ENCODE assay signal across 13 mouse cellular contexts in the genomic region with DNA sequence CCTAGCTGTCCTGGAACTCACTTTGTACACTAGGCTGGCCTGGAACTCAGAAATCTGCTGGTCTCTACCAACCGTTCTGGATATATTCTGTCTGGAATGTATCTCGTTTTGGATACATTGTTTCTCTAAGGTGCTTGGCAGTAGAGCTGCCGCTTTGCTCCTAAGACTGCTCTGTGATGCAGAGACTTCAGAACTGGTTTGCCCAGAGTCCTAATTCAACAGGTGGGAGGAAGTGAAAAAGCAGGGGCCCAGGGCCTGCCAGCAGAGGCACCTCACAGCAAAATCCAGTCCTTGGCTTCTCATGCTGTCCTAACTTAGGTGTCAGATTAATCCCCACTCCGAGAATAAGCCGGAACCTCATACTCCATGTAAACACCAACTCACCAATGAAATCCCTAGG.
DNase-seq lines count a peak whose midpoint lies in the region.
"Had no signal": no experiment of that assay in that cellular context is flagged by ENCODE, and none has a peak within 500 bp of the region (broad histone marks: within the 10 kb centered on the region; RNA-seq: fewer than 3 reads in every experiment).

No protein-coding gene starts in this region.

- peak; percentile 53 for DNase-seq in testis, postnatal 14 days (ENCODE audit: low spot score)
- no peak for DNase-seq in testis, postnatal 10 days (ENCODE audit: low spot score)
- DNase-seq in A20 (ENCODE audit: low read depth, low spot score): peak; percentile 53
- peak; percentile 7 to 9 for DNase-seq in B cell, adult 2 months
- DNase-seq in thymus, postnatal 14 days: peak; percentile 37
- no peak for DNase-seq in adrenal gland, postnatal 14 days
- DNase-seq in adrenal gland, postnatal 36 days: no peak
- DNase-seq: adrenal gland, postnatal 25 days; cerebellum, adult 2 months; cerebellum, postnatal 14 days; gastrocnemius, adult 2 months; gastrocnemius, postnatal 25 days; heart, postnatal 10 days had no signal

Comparison
In these comparisons a context has a peak if more than half of its experiments do, and no peak if none do; other contexts are left out.
1. DNase-seq: peak in testis, postnatal 14 days (single experiment), A20 (single experiment), B cell, adult 2 months (2 of 2) and thymus, postnatal 14 days (single experiment); none in testis, postnatal 10 days (single experiment), adrenal gland, postnatal 14 days (single experiment) and adrenal gland, postnatal 36 days (0 of 2).